7 mouse cellular contexts compared by ENCODE assay signal in genomic region chr1:172242401-172242800, GRCm38 (mm10). TPM values are rescaled to one million over a fixed set of nuclear protein-coding genes. Genes with fewer than 3 reads are reported as not detected.
DNase-seq lines count a peak whose midpoint lies in the region; ATAC-seq and TF ChIP-seq lines count a peak whose summit lies in the region.

No protein-coding gene starts in this region.

- peak; percentile 64 for DNase-seq in ZHBTc4 (ENCODE audit: low read depth, low spot score)
- peak; percentile 87 for DNase-seq in heart, postnatal 0 days (ENCODE audit: low spot score)
- DNase-seq in lung, postnatal 0 days (ENCODE audit: low spot score): peak; percentile 62
- no peak for DNase-seq in right cerebral cortex, postnatal 4 days
- no peak for DNase-seq in urinary bladder, adult 2 months (ENCODE audit: low spot score)
- no peak for DNase-seq in cerebellum, postnatal 25 days

- peak; percentile 63 for TF ChIP-seq EP300 in heart, postnatal 0 days (IDR thresholded peaks at IDR 0.05; ENCODE audit: low read depth)
- no peak for TF ChIP-seq EP300 in lung, postnatal 0 days (IDR thresholded peaks at IDR 0.05)

- no peaks in the 10 kb centered on the region for H3K36me3 ChIP-seq in embryonic facial prominence, embryonic 15.5 days
- H3K36me3 ChIP-seq in heart, postnatal 0 days (replicated peaks; ENCODE audit: control insufficient read depth, insufficient read depth, low read length): no peaks in the 10 kb centered on the region
- no peaks in the 10 kb centered on the region for H3K36me3 ChIP-seq in lung, postnatal 0 days (ENCODE audit: insufficient read depth, low read length)

- no peak for TF ChIP-seq CTCF in heart, postnatal 0 days (IDR thresholded peaks at IDR 0.05; ENCODE audit: low read depth)
- no peak for TF ChIP-seq CTCF in lung, postnatal 0 days (IDR thresholded peaks at IDR 0.05)

- H3K9ac ChIP-seq in embryonic facial prominence, embryonic 15.5 days: no peak overlapping the region
- H3K9ac ChIP-seq in heart, postnatal 0 days (replicated peaks; ENCODE audit: low read depth, low read length): no peak overlapping the region
- no peak overlapping the region for H3K9ac ChIP-seq in lung, postnatal 0 days (replicated peaks; ENCODE audit: low read depth)

- 25% methylated on average over 2 of the region's 2 CpGs for whole genome bisulfite sequencing in embryonic facial prominence, embryonic 15.5 days
- WGBS in heart, postnatal 0 days: 12% methylated on average over 2 of the region's 2 CpGs
- WGBS in lung, postnatal 0 days: 42% methylated on average over 2 of the region's 2 CpGs

- H3K9me3 ChIP-seq in embryonic facial prominence, embryonic 15.5 days (replicated peaks): no peaks in the 10 kb centered on the region
- H3K9me3 ChIP-seq in heart, postnatal 0 days (replicated peaks; ENCODE audit: control insufficient read depth, low read length): no peaks in the 10 kb centered on the region
- H3K9me3 ChIP-seq in lung, postnatal 0 days (ENCODE audit: low read length): no peaks in the 10 kb centered on the region

- H3K27me3 ChIP-seq in embryonic facial prominence, embryonic 15.5 days: peaks cover 7% of the 10 kb centered on the region; the same call in 1 of the 2 replicates
- no peaks in the 10 kb centered on the region; the same call in 1 of the 2 replicates for H3K27me3 ChIP-seq in heart, postnatal 0 days (ENCODE audit: control insufficient read depth, insufficient read depth, low read length)
- H3K27me3 ChIP-seq in lung, postnatal 0 days (replicated peaks; ENCODE audit: insufficient read depth, low read length): no peaks in the 10 kb centered on the region

- ATAC-seq in embryonic facial prominence, embryonic 15.5 days (ENCODE audit: insufficient number of reproducible peaks, low FRiP score, low TSS enrichment, low read depth): peak; percentile 81
- ATAC-seq in heart, postnatal 0 days (ENCODE audit: insufficient read depth, low read depth): peak; percentile 95
- ATAC-seq in lung, postnatal 0 days: peak; percentile 78

- H3K4me3 ChIP-seq in embryonic facial prominence, embryonic 15.5 days (replicated peaks): no peak overlapping the region
- no peak overlapping the region for H3K4me3 ChIP-seq in heart, postnatal 0 days (ENCODE audit: low read depth, low read length)
- no peak overlapping the region for H3K4me3 ChIP-seq in lung, postnatal 0 days (ENCODE audit: low read depth, low read length)

- H3K4me1 ChIP-seq in embryonic facial prominence, embryonic 15.5 days: 0 out of 2 replicates have a peak, but pooled peaks cover 3% of the 10 kb centered on the region
- peaks cover 15% of the 10 kb centered on the region for H3K4me1 ChIP-seq in heart, postnatal 0 days (ENCODE audit: control insufficient read depth, insufficient read depth)
- no peaks in the 10 kb centered on the region for H3K4me1 ChIP-seq in lung, postnatal 0 days (ENCODE audit: insufficient read depth, low read depth, low read length)

- no peak overlapping the region; the same call in 1 of the 2 replicates for H3K27ac ChIP-seq in embryonic facial prominence, embryonic 15.5 days (replicated peaks)
- H3K27ac ChIP-seq in heart, postnatal 0 days (ENCODE audit: low read depth): peak overlapping the region; percentile 92
- no peak overlapping the region for H3K27ac ChIP-seq in lung, postnatal 0 days (ENCODE audit: low read length)

- H3K4me2 ChIP-seq in embryonic facial prominence, embryonic 15.5 days (replicated peaks): no peak overlapping the region
- H3K4me2 ChIP-seq in heart, postnatal 0 days (ENCODE audit: low read depth, low read length): no peak overlapping the region
- H3K4me2 ChIP-seq in lung, postnatal 0 days (replicated peaks; ENCODE audit: low read depth, low read length): no peak overlapping the region

RNA-seq across cellular contexts. Expression of gene Atp1a4, which starts 15.8 kb away (rescaled TPM):
- not detected in 2 replicates for polyA plus RNA-seq in embryonic facial prominence, embryonic 15.5 days (2015; fragmentation: Nextera tagmentation; extraction: Ambion mirVana)
- total RNA-seq in heart, postnatal 0 days (2014; rRNA removed; ENCODE audit: low replicate concordance): not detected in 2 replicates
- 0.07 TPM in 2 replicates for polyA plus RNA-seq in heart, postnatal 0 days (2015; fragmentation: Nextera tagmentation; extraction: Ambion mirVana)
- 0.04 and 0.05 TPM in 2 replicates for polyA plus RNA-seq in lung, postnatal 0 days (2015; fragmentation: Nextera tagmentation; extraction: Ambion mirVana)
- polyA plus RNA-seq in urinary bladder, adult 2 months (2012; rRNA removed): not detected in 2 replicates

RNA-seq across cellular contexts. Expression of gene Igsf8, which starts 19.0 kb away (rescaled TPM):
- 71.9 and 73.4 TPM in 2 replicates for polyA plus RNA-seq in embryonic facial prominence, embryonic 15.5 days (2015; fragmentation: Nextera tagmentation; extraction: Ambion mirVana)
- total RNA-seq in heart, postnatal 0 days (2014; rRNA removed; ENCODE audit: low replicate concordance): 22.1 and 30.8 TPM in 2 replicates
- 11.4 and 12.6 TPM in 2 replicates for polyA plus RNA-seq in heart, postnatal 0 days (2015; fragmentation: Nextera tagmentation; extraction: Ambion mirVana)
- polyA plus RNA-seq in lung, postnatal 0 days (2015; fragmentation: Nextera tagmentation; extraction: Ambion mirVana): 30.0 and 32.4 TPM in 2 replicates
- polyA plus RNA-seq in urinary bladder, adult 2 months (2012; rRNA removed): 54.7 and 60.0 TPM in 2 replicates

RNA-seq across cellular contexts. Expression of gene Casq1, which starts 22.7 kb away (rescaled TPM):
- polyA plus RNA-seq in embryonic facial prominence, embryonic 15.5 days (2015; fragmentation: Nextera tagmentation; extraction: Ambion mirVana): 18.9 and 24.6 TPM in 2 replicates
- total RNA-seq in heart, postnatal 0 days (2014; rRNA removed; ENCODE audit: low replicate concordance): 61.2 and 68.0 TPM in 2 replicates
- 60.3 and 65.0 TPM in 2 replicates for polyA plus RNA-seq in heart, postnatal 0 days (2015; fragmentation: Nextera tagmentation; extraction: Ambion mirVana)
- polyA plus RNA-seq in lung, postnatal 0 days (2015; fragmentation: Nextera tagmentation; extraction: Ambion mirVana): 2.5 TPM in 2 replicates
- 3.2 and 3.3 TPM in 2 replicates for polyA plus RNA-seq in urinary bladder, adult 2 months (2012; rRNA removed)

RNA-seq across cellular contexts. Expression of gene Pea15a, which starts 35.8 kb away (rescaled TPM):
- 122 and 131 TPM in 2 replicates for polyA plus RNA-seq in embryonic facial prominence, embryonic 15.5 days (2015; fragmentation: Nextera tagmentation; extraction: Ambion mirVana)
- total RNA-seq in heart, postnatal 0 days (2014; rRNA removed; ENCODE audit: low replicate concordance): 78.3 and 105 TPM in 2 replicates
- 99.2 and 99.3 TPM in 2 replicates for polyA plus RNA-seq in heart, postnatal 0 days (2015; fragmentation: Nextera tagmentation; extraction: Ambion mirVana)
- polyA plus RNA-seq in lung, postnatal 0 days (2015; fragmentation: Nextera tagmentation; extraction: Ambion mirVana): 114 and 118 TPM in 2 replicates
- 165 and 166 TPM in 2 replicates for polyA plus RNA-seq in urinary bladder, adult 2 months (2012; rRNA removed)

RNA-seq across cellular contexts. Expression of gene Atp1a2, which starts 55.5 kb away (rescaled TPM):
- polyA plus RNA-seq in embryonic facial prominence, embryonic 15.5 days (2015; fragmentation: Nextera tagmentation; extraction: Ambion mirVana): 4.7 and 5.6 TPM in 2 replicates
- 130 and 131 TPM in 2 replicates for total RNA-seq in heart, postnatal 0 days (2014; rRNA removed; ENCODE audit: low replicate concordance)
- 27.1 and 29.0 TPM in 2 replicates for polyA plus RNA-seq in heart, postnatal 0 days (2015; fragmentation: Nextera tagmentation; extraction: Ambion mirVana)
- 15.3 and 17.0 TPM in 2 replicates for polyA plus RNA-seq in lung, postnatal 0 days (2015; fragmentation: Nextera tagmentation; extraction: Ambion mirVana)
- 44.1 and 57.0 TPM in 2 replicates for polyA plus RNA-seq in urinary bladder, adult 2 months (2012; rRNA removed)

Comparison
In these comparisons a context has a peak if more than half of its experiments do, and no peak if none do; other contexts are left out.
1. DNase-seq: peak in ZHBTc4 (single experiment), heart, postnatal 0 days (single experiment) and lung, postnatal 0 days (single experiment); none in right cerebral cortex, postnatal 4 days (single experiment), urinary bladder, adult 2 months (single experiment) and cerebellum, postnatal 25 days (0 of 2).
2. Peak in every context shown above with its lines, with median percentiles within 50 percentile points of each other: ATAC-seq.